ENCODE assay signal across 20 mouse cellular contexts in the genomic region with DNA sequence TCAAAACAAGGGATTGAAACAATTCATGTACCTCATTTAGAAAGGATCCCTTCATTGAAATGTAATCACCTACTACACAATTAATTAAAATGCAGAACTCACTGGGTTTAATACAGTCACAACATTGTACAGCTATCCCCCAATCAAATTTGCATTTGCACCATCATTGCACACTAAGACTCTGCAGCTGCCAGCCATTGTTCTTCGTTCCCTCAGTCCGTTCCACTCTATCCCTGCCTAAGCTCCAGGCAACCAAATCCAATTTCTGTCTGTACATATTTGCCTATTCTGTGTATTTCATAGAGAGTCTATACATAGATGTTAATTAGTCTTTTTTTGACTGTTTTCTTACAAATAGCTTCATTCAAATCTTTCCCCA.
A peak's percentile ranks its signal among the peaks of the same experiment; 100 is the strongest.
DNase-seq lines count a peak whose midpoint lies in the region; ATAC-seq lines count a peak whose summit lies in the region.
"Had no signal": no experiment of that assay in that cellular context is flagged by ENCODE, and none has a peak within 500 bp of the region (broad histone marks: within the 10 kb centered on the region; RNA-seq: fewer than 3 reads in every experiment).

No protein-coding gene starts in this region.

- H3K4me3 ChIP-seq in hindbrain, embryonic 12.5 days: no peak overlapping the region
- H3K4me3 ChIP-seq in hindbrain, embryonic 10.5 days: no peak overlapping the region
- H3K4me3 ChIP-seq in forebrain, embryonic 14.5 days (ENCODE audit: low read depth, low read length): no peak overlapping the region
- H3K4me3 ChIP-seq in midbrain, embryonic 12.5 days: no peak overlapping the region
- H3K4me3 ChIP-seq in neural tube, embryonic 15.5 days (replicated peaks): no peak overlapping the region
- H3K4me3 ChIP-seq: embryonic facial prominence, embryonic 10.5 days; heart, embryonic 12.5 days; left cerebral cortex, adult 2 months; limb, embryonic 10.5 days; liver, embryonic 13.5 days; stomach, embryonic 15.5 days had no signal

- no peaks in the 10 kb centered on the region for H3K36me3 ChIP-seq in hindbrain, embryonic 12.5 days
- H3K36me3 ChIP-seq in hindbrain, embryonic 10.5 days: no peaks in the 10 kb centered on the region
- no peaks in the 10 kb centered on the region for H3K36me3 ChIP-seq in forebrain, embryonic 14.5 days (ENCODE audit: control insufficient read depth, insufficient read depth, low read length)
- no peaks in the 10 kb centered on the region for H3K36me3 ChIP-seq in midbrain, embryonic 12.5 days
- H3K36me3 ChIP-seq in neural tube, embryonic 15.5 days: no peaks in the 10 kb centered on the region
- H3K36me3 ChIP-seq: embryonic facial prominence, embryonic 10.5 days; heart, embryonic 12.5 days; limb, embryonic 10.5 days; liver, embryonic 13.5 days; stomach, embryonic 15.5 days had no signal

- no peak overlapping the region for H3K9ac ChIP-seq in hindbrain, embryonic 12.5 days
- H3K9ac ChIP-seq in forebrain, embryonic 14.5 days (ENCODE audit: low read length): no peak overlapping the region
- no peak overlapping the region for H3K9ac ChIP-seq in midbrain, embryonic 12.5 days (replicated peaks)
- H3K9ac ChIP-seq in neural tube, embryonic 15.5 days (replicated peaks): no peak overlapping the region
- H3K9ac ChIP-seq: heart, embryonic 12.5 days; liver, embryonic 13.5 days; stomach, embryonic 15.5 days had no signal

- peak; percentile 90 for ATAC-seq in hindbrain, embryonic 12.5 days (ENCODE audit: low FRiP score)
- peak; percentile 93 for ATAC-seq in forebrain, embryonic 14.5 days
- ATAC-seq in midbrain, embryonic 12.5 days (ENCODE audit: low FRiP score, low read depth): peak; percentile 91
- ATAC-seq in neural tube, embryonic 15.5 days (ENCODE audit: low FRiP score): peak; percentile 79; the same call in 1 of the 2 replicates
- ATAC-seq: intestine, postnatal 0 days had no signal

- no peaks in the 10 kb centered on the region for H3K9me3 ChIP-seq in hindbrain, embryonic 12.5 days (replicated peaks)
- no peaks in the 10 kb centered on the region for H3K9me3 ChIP-seq in hindbrain, embryonic 10.5 days
- no peaks in the 10 kb centered on the region for H3K9me3 ChIP-seq in forebrain, embryonic 14.5 days (replicated peaks; ENCODE audit: control insufficient read depth, low read length)
- no peaks in the 10 kb centered on the region for H3K9me3 ChIP-seq in midbrain, embryonic 12.5 days
- H3K9me3 ChIP-seq in neural tube, embryonic 15.5 days (replicated peaks): no peaks in the 10 kb centered on the region
- H3K9me3 ChIP-seq: embryonic facial prominence, embryonic 10.5 days; limb, embryonic 10.5 days; liver, embryonic 13.5 days; stomach, embryonic 15.5 days had no signal

- H3K27ac ChIP-seq in hindbrain, embryonic 12.5 days: no peak overlapping the region
- no peak overlapping the region for H3K27ac ChIP-seq in hindbrain, embryonic 10.5 days
- H3K27ac ChIP-seq in forebrain, embryonic 14.5 days (ENCODE audit: low read depth, low read length): no peak overlapping the region
- no peak overlapping the region; the same call in 1 of the 2 replicates for H3K27ac ChIP-seq in midbrain, embryonic 12.5 days (replicated peaks)
- H3K27ac ChIP-seq in neural tube, embryonic 15.5 days (replicated peaks): no peak overlapping the region
- H3K27ac ChIP-seq: embryonic facial prominence, embryonic 10.5 days; kidney, postnatal 0 days; left cerebral cortex, adult 2 months; limb, embryonic 10.5 days; liver, embryonic 13.5 days; stomach, embryonic 15.5 days had no signal

- WGBS in hindbrain, embryonic 12.5 days: 47% methylated on average over 2 of the region's 2 CpGs
- 81% methylated on average over 2 of the region's 2 CpGs for WGBS in hindbrain, embryonic 10.5 days
- WGBS in forebrain, embryonic 14.5 days: 9% methylated on average over 2 of the region's 2 CpGs
- 33% methylated on average over 2 of the region's 2 CpGs for WGBS in midbrain, embryonic 12.5 days
- 24% methylated on average over 2 of the region's 2 CpGs for WGBS in neural tube, embryonic 15.5 days

- no peaks in the 10 kb centered on the region for H3K27me3 ChIP-seq in hindbrain, embryonic 12.5 days
- no peaks in the 10 kb centered on the region for H3K27me3 ChIP-seq in hindbrain, embryonic 10.5 days (ENCODE audit: insufficient read depth, poor library complexity, severe bottlenecking)
- no peaks in the 10 kb centered on the region for H3K27me3 ChIP-seq in forebrain, embryonic 14.5 days (replicated peaks; ENCODE audit: control insufficient read depth, insufficient read depth, low read length)
- no peaks in the 10 kb centered on the region for H3K27me3 ChIP-seq in midbrain, embryonic 12.5 days
- no peaks in the 10 kb centered on the region for H3K27me3 ChIP-seq in neural tube, embryonic 15.5 days (replicated peaks)
- H3K27me3 ChIP-seq: CH12.LX; heart, embryonic 12.5 days; liver, embryonic 13.5 days; stomach, embryonic 15.5 days had no signal

- DNase-seq in hindbrain, embryonic 10.5 days (ENCODE audit: low spot score): no peak
- DNase-seq in forebrain, embryonic 14.5 days (ENCODE audit: low spot score): peak; percentile 78
- no peak for DNase-seq in kidney, postnatal 36 days
- no peak for DNase-seq in testis, postnatal 14 days (ENCODE audit: low spot score)
- DNase-seq: adrenal gland, postnatal 10 days; cerebellum, adult 2 months; gastrocnemius, postnatal 36 days; liver, embryonic 13.5 days; thymus, postnatal 25 days had no signal

- H3K4me2 ChIP-seq in hindbrain, embryonic 12.5 days (replicated peaks): no peak overlapping the region
- no peak overlapping the region for H3K4me2 ChIP-seq in forebrain, embryonic 14.5 days (ENCODE audit: low read length)
- H3K4me2 ChIP-seq in midbrain, embryonic 12.5 days (replicated peaks): no peak overlapping the region
- H3K4me2 ChIP-seq in neural tube, embryonic 15.5 days: no peak overlapping the region
- H3K4me2 ChIP-seq: heart, embryonic 12.5 days; liver, embryonic 13.5 days; stomach, embryonic 15.5 days had no signal

- peaks cover 3% of the 10 kb centered on the region; the same call in 1 of the 2 replicates for H3K4me1 ChIP-seq in hindbrain, embryonic 12.5 days
- H3K4me1 ChIP-seq in hindbrain, embryonic 10.5 days (replicated peaks): no peaks in the 10 kb centered on the region
- H3K4me1 ChIP-seq in forebrain, embryonic 14.5 days (ENCODE audit: control insufficient read depth, insufficient read depth, low read length): peaks cover 12% of the 10 kb centered on the region
- peaks cover 14% of the 10 kb centered on the region for H3K4me1 ChIP-seq in midbrain, embryonic 12.5 days
- peaks cover 5% of the 10 kb centered on the region for H3K4me1 ChIP-seq in neural tube, embryonic 15.5 days
- H3K4me1 ChIP-seq: embryonic facial prominence, embryonic 10.5 days; heart, embryonic 12.5 days; limb, embryonic 10.5 days; liver, embryonic 13.5 days; stomach, embryonic 15.5 days had no signal
